Mouse (Mus musculus) limb, embryonic 14.5 days (tissue): ENCODE data around the gene Nle1. TPM values are rescaled to one million over a fixed set of nuclear protein-coding genes. Genes with fewer than 3 reads are reported as not detected.

Experiments used
- ATAC-seq: fragments of 200-750 bp; cut with Nextera tagmentation; 2 replicates; pipeline ENCODE4 v1.8.0; 2017; ENCODE audit warnings: low read depth, moderate number of reproducible peaks, moderate TSS enrichment; ENCODE audit not compliant: low FRiP score
- DNase-seq: peaks from one replicate; pipeline ENCODE4 v3.0.0-alpha.2; 2015; ENCODE audit warnings: low spot score
- H3K27ac ChIP-seq: fragments of 300-500 bp; sonication (generic); replicated peaks from 2 replicates; pipeline ENCODE4 v1.5.1; 2014; ENCODE audit warnings: low read depth, mild to moderate bottlenecking, low read length, moderate library complexity, mixed read lengths
- H3K27me3 ChIP-seq: fragments of 300-500 bp; sonication (generic); 2 replicates; pipeline ENCODE4 v1.6.1; 2014; ENCODE audit warnings: low read length, mixed read lengths; ENCODE audit not compliant: control insufficient read depth, insufficient read depth
- H3K36me3 ChIP-seq: fragments of 300-500 bp; sonication (generic); 2 replicates; pipeline ENCODE4 v1.6.1; 2014; ENCODE audit warnings: mild to moderate bottlenecking, low read length, moderate library complexity, mixed read lengths; ENCODE audit not compliant: control insufficient read depth, insufficient read depth
- H3K4me1 ChIP-seq: fragments of 300-500 bp; sonication (generic); 2 replicates; pipeline ENCODE4 v1.6.1; 2014; ENCODE audit warnings: antibody characterized with exemption, low read length, mixed read lengths; ENCODE audit not compliant: control insufficient read depth, insufficient read depth
- H3K4me2 ChIP-seq: fragments of 300-500 bp; sonication (generic); replicated peaks from 2 replicates; pipeline ENCODE4 v1.6.1; 2014; ENCODE audit warnings: low read depth, mild to moderate bottlenecking, low read length, moderate library complexity; ENCODE audit not compliant: severe bottlenecking
- H3K4me3 ChIP-seq: fragments of 300-500 bp; sonication (generic); replicated peaks from 2 replicates; pipeline ENCODE4 v1.5.1; 2014; ENCODE audit warnings: low read length
- H3K9ac ChIP-seq: fragments of 300-500 bp; sonication (generic); 2 replicates; pipeline ENCODE4 v1.6.1; 2014; ENCODE audit warnings: mild to moderate bottlenecking, low read depth, low read length, moderate library complexity; ENCODE audit not compliant: severe bottlenecking
- H3K9me3 ChIP-seq: fragments of 300-500 bp; sonication (generic); 2 replicates; pipeline ENCODE4 v1.6.1; 2016; ENCODE audit warnings: low read length; ENCODE audit not compliant: control insufficient read depth
- POLR2A ChIP-seq: fragments of 200-500 bp; IDR thresholded peaks from 2 replicates; pipeline ENCODE4 v1.8.0; 2012; ENCODE audit warnings: inconsistent platforms, mild to moderate bottlenecking, moderate library complexity, borderline replicate concordance; ENCODE audit not compliant: insufficient read depth, insufficient read length; ENCODE audit errors: extremely low read depth
- WGBS: fragments of 180-500 bp; shearing (Covaris S2); extraction: QIAGEN DNeasy Blood & Tissue Kit; methylation state at CpG from one replicate; pipeline ENCODE4 v1.1.7; 2014; 5-methylcytosine and 5-hydroxymethylcytosine counted together
- polyA plus RNA-seq, 2 experiments: library from polyadenylated mRNA; depleted of rRNA in 1 of 2; stranded (reverse) in 1 of 2; unstranded in 1 of 2; fragments of >200 nt; fragmentation: Nextera tagmentation in 1 of 2; extraction: Ambion mirVana in 1 of 2; gene quantifications; 2 replicates each; pipeline versions ENCODE4 v1.2.1 to v1.2.3; 2012 to 2014

Nle1 gene
- polyA plus RNA-seq, 2 experiments: 30.0 to 81.6 TPM

DNA sequence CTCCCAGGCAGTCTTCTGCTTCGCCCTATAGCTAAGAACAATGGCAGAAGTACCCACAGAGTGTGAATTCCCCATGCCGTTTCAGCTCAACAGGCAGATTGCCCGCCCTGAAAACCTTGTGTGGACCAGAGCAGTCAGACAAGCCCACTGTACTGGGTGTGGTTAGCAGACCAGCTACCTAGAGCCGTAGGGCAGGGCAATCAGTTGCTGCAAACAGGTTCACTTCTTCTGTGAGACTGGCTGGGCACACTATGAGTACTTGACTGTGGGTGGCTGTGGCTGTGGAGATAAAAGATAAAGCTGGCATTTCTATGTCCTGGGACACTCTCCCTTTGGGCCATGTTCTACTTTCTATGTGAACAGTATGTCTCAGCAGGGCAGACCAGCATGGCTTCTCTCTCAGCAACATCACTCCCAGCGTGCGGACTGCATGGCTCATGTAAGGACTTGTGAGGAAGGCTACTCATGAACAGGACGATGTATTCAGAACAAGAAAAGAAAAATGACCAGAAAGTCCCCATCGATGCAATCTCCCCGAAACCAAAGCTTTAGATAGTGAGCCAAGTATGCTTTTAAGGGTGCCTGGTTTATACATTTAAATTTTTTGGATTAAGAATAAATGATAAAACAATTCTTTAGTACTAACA is 52.8 kb downstream of the Nle1 start:
- no peak for ATAC-seq
- H3K27ac ChIP-seq: no peak overlapping the region
- DNase-seq: no peak
- H3K9ac ChIP-seq: no peak overlapping the region
- H3K4me3 ChIP-seq: no peak overlapping the region
- H3K4me1 ChIP-seq: no peaks in the 10 kb centered on the region
- no peaks in the 10 kb centered on the region for H3K9me3 ChIP-seq
- H3K4me2 ChIP-seq: no peak overlapping the region
- 85% methylated on average over 9 of the region's 9 CpGs for WGBS
- H3K36me3 ChIP-seq: no peaks in the 10 kb centered on the region
- H3K27me3 ChIP-seq: no peaks in the 10 kb centered on the region
- no peak for TF ChIP-seq POLR2A

DNA sequence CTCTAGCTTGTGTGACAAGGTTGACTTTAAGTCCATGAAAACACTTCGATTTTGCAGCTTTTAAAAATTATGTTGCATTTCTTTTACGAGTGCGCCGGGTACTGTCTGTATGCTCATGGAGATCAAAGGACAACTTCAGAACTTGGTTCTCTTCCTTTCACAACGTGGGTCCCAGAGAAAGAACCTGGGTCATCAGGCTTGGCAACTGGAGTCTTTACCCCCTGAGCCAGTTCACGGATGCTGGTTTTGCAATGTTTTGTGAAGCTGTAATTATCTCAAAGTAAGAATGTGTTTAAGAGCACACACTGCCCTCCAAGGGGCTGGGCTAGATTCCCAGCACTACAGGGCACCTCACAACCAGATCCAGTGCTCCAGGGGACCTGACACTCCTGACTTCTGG is 54.1 kb downstream of the Nle1 start:
- no peaks in the 10 kb centered on the region for H3K9me3 ChIP-seq
- no peaks in the 10 kb centered on the region for H3K36me3 ChIP-seq
- 75% methylated on average over 6 of the region's 6 CpGs for WGBS
- H3K4me2 ChIP-seq: no peak overlapping the region
- H3K4me1 ChIP-seq: peaks cover 8% of the 10 kb centered on the region
- H3K27me3 ChIP-seq: no peaks in the 10 kb centered on the region
- no peak overlapping the region for H3K9ac ChIP-seq
- H3K27ac ChIP-seq: no peak overlapping the region
- DNase-seq: no peak
- H3K4me3 ChIP-seq: no peak overlapping the region
- ATAC-seq: no peak
- TF ChIP-seq POLR2A: no peak

DNA sequence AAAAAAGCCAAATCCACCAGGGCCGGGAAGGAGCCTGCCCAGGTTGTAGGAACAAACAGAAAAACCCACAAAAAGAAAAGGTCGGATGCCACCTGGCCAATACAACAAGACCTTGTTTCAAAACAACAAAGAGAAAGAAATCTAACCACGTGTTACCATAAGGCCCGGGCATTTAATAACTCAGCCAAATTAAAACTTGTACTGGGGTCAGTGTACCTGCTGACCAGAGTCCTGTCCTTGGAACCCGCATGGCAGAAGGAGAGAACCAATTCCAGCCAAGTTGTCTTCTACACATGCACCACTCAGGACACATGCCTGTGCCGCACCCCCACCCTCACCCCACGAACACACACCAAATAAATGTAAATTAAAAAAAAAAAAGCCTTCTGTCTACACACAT is 55.3 kb downstream of the Nle1 start:
- Histone ChIP-seq H3K9ac (no peak overlapping the region), H3K4me3 (no peak overlapping the region), H3K36me3 (no peaks in the 10 kb centered on the region), H3K4me1 (peaks cover 8% of the 10 kb centered on the region), H3K4me2 (no peak overlapping the region), H3K27me3 (no peaks in the 10 kb centered on the region), H3K9me3 (no peaks in the 10 kb centered on the region), H3K27ac (no peak overlapping the region)
- TF ChIP-seq POLR2A: no peak
- WGBS: 79% methylated on average over 7 of the region's 7 CpGs
- no peak for ATAC-seq
- no peak for DNase-seq

DNA sequence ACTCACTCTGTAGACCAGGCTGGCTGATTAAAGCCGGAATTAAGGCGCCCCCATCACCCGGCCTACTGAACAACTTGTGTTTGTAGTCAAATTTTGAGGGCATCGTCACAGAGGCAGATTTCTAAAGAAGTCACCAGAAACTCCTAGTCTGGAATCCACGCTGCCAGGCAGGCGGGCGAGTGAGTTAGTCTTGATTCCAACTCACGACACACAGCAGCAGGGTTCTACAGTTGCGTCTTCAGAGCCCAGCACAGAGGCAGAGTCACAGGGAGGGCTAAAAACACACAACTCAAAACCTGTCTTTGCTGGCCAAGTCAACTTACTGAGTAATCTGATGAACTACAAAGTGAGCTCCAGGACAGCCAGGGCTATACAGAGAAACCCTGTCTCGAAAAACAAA is 55.7 kb downstream of the Nle1 start:
- Histone ChIP-seq H3K9ac (no peak overlapping the region), H3K4me2 (no peak overlapping the region), H3K27ac (no peak overlapping the region), H3K4me1 (peaks cover 9% of the 10 kb centered on the region), H3K4me3 (no peak overlapping the region), H3K36me3 (no peaks in the 10 kb centered on the region), H3K9me3 (no peaks in the 10 kb centered on the region), H3K27me3 (no peaks in the 10 kb centered on the region)
- WGBS: 81% methylated on average over 10 of the region's 10 CpGs
- no peak for ATAC-seq
- DNase-seq: no peak
- TF ChIP-seq POLR2A: no peak

DNA sequence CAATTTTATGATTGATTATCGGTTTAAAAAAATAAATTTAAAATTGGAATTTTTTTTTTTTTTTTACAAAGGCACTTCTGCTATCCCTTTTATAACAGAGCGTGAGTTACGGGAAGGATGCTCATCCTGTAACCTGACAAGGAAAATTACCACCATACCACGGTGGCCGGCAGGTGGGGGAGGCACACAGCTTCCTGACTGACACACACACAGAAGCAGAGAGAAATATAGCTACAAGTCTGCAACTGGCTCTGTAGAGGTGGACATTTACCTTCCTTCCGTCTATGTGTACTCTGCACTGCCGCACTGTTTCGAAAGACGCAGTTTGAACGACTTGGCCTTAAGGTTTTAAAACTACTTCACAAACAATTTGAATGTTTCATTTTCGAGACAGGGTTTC is 56.1 kb downstream of the Nle1 start:
- no peaks in the 10 kb centered on the region for H3K27me3 ChIP-seq
- DNase-seq (no peak), ATAC-seq (no peak)
- no peak overlapping the region for H3K4me3 ChIP-seq
- H3K4me1 ChIP-seq: peaks cover 11% of the 10 kb centered on the region
- WGBS: 79% methylated on average over 11 of the region's 11 CpGs
- H3K27ac ChIP-seq: no peak overlapping the region
- H3K4me2 ChIP-seq: no peak overlapping the region
- H3K9ac ChIP-seq: no peak overlapping the region
- no peaks in the 10 kb centered on the region for H3K36me3 ChIP-seq
- no peak for TF ChIP-seq POLR2A
- no peaks in the 10 kb centered on the region for H3K9me3 ChIP-seq

Other genes starting within 250 kb of the Nle1 start
- 0.33 TPM in 1 of 2 replicates, not detected in the other for gene Cct6b, start 144.1 kb downstream of the Nle1 start, polyA plus RNA-seq (2012; rRNA removed)
- gene Cct6b, start 144.1 kb downstream of the Nle1 start, polyA plus RNA-seq (2014; fragmentation: Nextera tagmentation; extraction: Ambion mirVana): 0.25 and 0.37 TPM in 2 replicates
- gene Zfp830, start 144.1 kb downstream of the Nle1 start, polyA plus RNA-seq (2012; rRNA removed): 11.2 and 18.7 TPM in 2 replicates
- gene Zfp830, start 144.1 kb downstream of the Nle1 start, polyA plus RNA-seq (2014; fragmentation: Nextera tagmentation; extraction: Ambion mirVana): 32.4 and 35.0 TPM in 2 replicates
- gene Lig3, start 127.3 kb downstream of the Nle1 start, polyA plus RNA-seq (2012; rRNA removed): 35.8 and 37.8 TPM in 2 replicates
- 38.6 and 40.1 TPM in 2 replicates for gene Lig3, start 127.3 kb downstream of the Nle1 start, polyA plus RNA-seq (2014; fragmentation: Nextera tagmentation; extraction: Ambion mirVana)
- 8.3 and 11.0 TPM in 2 replicates for gene Rffl, start 37.2 kb downstream of the Nle1 start, polyA plus RNA-seq (2012; rRNA removed)
- gene Rffl, start 37.2 kb downstream of the Nle1 start, polyA plus RNA-seq (2014; fragmentation: Nextera tagmentation; extraction: Ambion mirVana): 11.3 and 11.5 TPM in 2 replicates
- 10.5 and 11.5 TPM in 2 replicates for gene Rad51d, start 17.8 kb downstream of the Nle1 start, polyA plus RNA-seq (2012; rRNA removed)
- gene Rad51d, start 17.8 kb downstream of the Nle1 start, polyA plus RNA-seq (2014; fragmentation: Nextera tagmentation; extraction: Ambion mirVana): 12.9 and 15.1 TPM in 2 replicates
- gene Fndc8, start 16.3 kb downstream of the Nle1 start, polyA plus RNA-seq (2012; rRNA removed): 0.10 and 0.14 TPM in 2 replicates
- 0.11 and 0.25 TPM in 2 replicates for gene Fndc8, start 16.3 kb downstream of the Nle1 start, polyA plus RNA-seq (2014; fragmentation: Nextera tagmentation; extraction: Ambion mirVana)
- gene Unc45b, start 2.1 kb upstream of the Nle1 start, polyA plus RNA-seq (2012; rRNA removed): 17.8 and 17.9 TPM in 2 replicates
- gene Unc45b, start 2.1 kb upstream of the Nle1 start, polyA plus RNA-seq (2014; fragmentation: Nextera tagmentation; extraction: Ambion mirVana): 16.9 and 24.7 TPM in 2 replicates
- gene Slfn5, start 42.9 kb upstream of the Nle1 start, polyA plus RNA-seq (2012; rRNA removed): 1.0 and 1.3 TPM in 2 replicates
- gene Slfn5, start 42.9 kb upstream of the Nle1 start, polyA plus RNA-seq (2014; fragmentation: Nextera tagmentation; extraction: Ambion mirVana): 1.6 and 2.1 TPM in 2 replicates
- 5.8 and 7.8 TPM in 2 replicates for gene Slfn9, start 83.4 kb upstream of the Nle1 start, polyA plus RNA-seq (2012; rRNA removed)
- gene Slfn9, start 83.4 kb upstream of the Nle1 start, polyA plus RNA-seq (2014; fragmentation: Nextera tagmentation; extraction: Ambion mirVana): 11.3 and 12.9 TPM in 2 replicates
- 0.24 and 0.48 TPM in 2 replicates for gene Slfn8, start 112.4 kb upstream of the Nle1 start, polyA plus RNA-seq (2012; rRNA removed)
- 0.48 and 0.58 TPM in 2 replicates for gene Slfn8, start 112.4 kb upstream of the Nle1 start, polyA plus RNA-seq (2014; fragmentation: Nextera tagmentation; extraction: Ambion mirVana)
- gene Slfn2, start 156.7 kb upstream of the Nle1 start, polyA plus RNA-seq (2012; rRNA removed): 1.9 and 2.4 TPM in 2 replicates
- 5.2 and 5.3 TPM in 2 replicates for gene Slfn2, start 156.7 kb upstream of the Nle1 start, polyA plus RNA-seq (2014; fragmentation: Nextera tagmentation; extraction: Ambion mirVana)
- gene Slfn1, start 208.4 kb upstream of the Nle1 start, polyA plus RNA-seq (2012; rRNA removed): 0.14 and 0.19 TPM in 2 replicates
- 0.12 and 0.21 TPM in 2 replicates for gene Slfn1, start 208.4 kb upstream of the Nle1 start, polyA plus RNA-seq (2014; fragmentation: Nextera tagmentation; extraction: Ambion mirVana)